Mouse (Mus musculus): Measurements from ENCODE around the gene Tub. TPM values are rescaled to one million over a fixed set of nuclear protein-coding genes. Genes with fewer than 3 reads are reported as not detected.

The Tub gene
- total RNA-seq, 2 experiments from 2014 or later: 106 to 143 TPM

DNA sequence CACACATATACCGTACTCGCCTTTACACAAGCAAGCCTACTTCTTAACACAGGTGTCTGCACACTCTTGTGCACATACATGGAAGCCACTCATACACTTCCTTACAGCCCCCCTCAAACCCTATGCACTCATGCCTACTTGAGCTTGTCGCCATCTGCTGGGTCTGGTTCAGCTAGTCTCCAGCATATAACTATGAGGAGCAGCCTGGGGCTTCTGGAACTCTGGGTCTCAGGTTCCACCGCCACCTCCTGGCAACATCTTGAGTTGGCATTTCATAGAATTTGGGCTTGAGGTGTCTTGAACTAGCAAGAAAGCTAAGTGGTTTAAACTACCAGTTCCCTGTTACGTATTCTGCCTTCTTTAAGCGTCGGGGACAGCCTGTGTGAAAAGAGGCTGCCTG lies 69.1 kb downstream of the Tub start:
- intact Hi-C loops (cut with DNase I): no loop called here
- DNase-seq (ENCODE audit: low spot score in 2 of 2): no peak

DNA sequence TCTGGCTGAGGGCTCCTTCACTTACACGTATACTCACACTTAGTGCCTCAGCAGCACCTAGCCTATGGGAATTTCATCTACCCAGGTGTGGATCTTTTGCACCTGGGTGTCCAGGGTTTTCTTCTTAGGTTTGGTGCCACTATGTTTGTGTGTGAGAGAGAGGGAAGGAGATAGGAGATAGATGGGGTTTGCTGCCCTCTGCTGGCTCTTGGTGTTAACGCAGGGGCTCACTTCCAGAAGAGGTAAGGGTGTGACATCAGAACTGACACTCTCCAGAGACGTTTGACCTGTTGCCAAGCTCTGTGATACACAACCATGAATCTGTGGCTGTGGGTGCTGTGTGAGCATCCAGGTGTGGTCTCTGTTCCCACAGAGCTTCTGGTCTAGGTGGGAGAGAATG lies 71.3 kb downstream of the Tub start:
- peak; percentile 66 to 69 for DNase-seq (ENCODE audit: low spot score in 2 of 2)
- intact Hi-C loops (cut with DNase I): loop anchor here (2.0 to 10.0 kb wide), 2 partner anchors 55 to 207 kb away; no protein-coding TSS in a partner anchor

DNA sequence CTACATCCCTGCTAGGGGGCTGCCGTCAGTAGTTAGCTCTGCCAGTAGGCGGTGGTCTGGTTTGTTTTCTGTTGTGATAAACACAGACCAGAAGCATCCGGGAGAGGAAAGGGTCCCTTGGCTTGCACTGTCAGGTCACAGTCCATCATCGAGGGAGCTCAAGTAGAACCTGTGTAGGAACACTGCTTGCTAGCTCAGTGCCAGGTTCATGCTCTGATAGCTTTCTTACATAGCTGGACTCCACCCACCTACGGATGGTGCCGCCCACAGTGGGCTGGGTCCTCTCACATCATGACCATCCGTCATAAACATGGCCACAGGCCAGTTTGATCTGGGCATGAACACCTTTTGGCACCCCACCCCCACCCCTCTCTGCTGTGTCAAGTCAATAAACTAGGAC lies 75.6 kb downstream of the Tub start:
- intact Hi-C loops (cut with DNase I): loop anchor here (10.0 kb wide), 1 partner anchor 211 kb away; no protein-coding TSS in a partner anchor
- DNase-seq (ENCODE audit: low spot score in 2 of 2): no peak

DNA sequence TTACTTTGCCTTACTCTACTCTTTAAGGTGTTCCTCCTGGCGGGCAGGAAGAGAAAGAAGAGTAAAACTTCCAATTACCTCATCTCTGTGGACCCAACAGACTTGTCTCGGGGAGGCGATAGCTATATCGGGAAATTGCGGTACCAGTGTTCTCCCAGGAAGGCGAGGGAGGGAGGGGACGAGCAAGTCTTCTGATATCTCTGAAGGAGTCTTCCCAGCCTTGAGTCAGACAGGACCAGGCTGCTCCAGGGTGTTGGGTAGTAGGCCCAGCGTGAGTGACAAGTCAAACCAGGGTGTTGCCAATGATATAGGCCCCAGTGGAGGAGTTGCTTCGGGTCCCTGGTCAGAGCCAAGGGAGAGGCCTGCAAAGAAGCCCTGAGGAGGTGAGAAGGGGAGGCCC lies 76.8 kb downstream of the Tub start:
- DNase-seq (ENCODE audit: low spot score in 2 of 2): no peak
- intact Hi-C loops (cut with DNase I): loop anchor here (10.0 kb wide), 1 partner anchor 212 kb away; no protein-coding TSS in a partner anchor

DNA sequence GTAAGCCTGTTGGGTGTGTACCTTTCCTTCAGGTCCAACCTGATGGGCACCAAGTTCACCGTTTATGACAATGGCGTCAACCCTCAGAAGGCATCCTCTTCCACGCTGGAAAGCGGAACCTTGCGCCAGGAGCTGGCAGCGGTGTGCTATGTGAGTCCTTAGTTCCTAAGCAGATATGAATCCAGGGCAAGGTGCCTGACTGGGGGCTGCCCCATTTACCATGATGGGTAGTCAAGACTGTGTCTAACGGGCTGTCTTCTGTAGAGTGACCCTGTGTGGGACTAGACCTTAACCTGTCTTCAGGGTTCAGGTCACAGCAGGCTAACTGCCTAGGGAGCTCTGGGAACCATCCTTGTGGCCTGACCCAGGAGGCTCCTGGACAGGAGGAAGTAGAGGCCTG lies 77.6 kb downstream of the Tub start:
- intact Hi-C loops (cut with DNase I): loop anchor here (2.0 to 10.0 kb wide), 2 partner anchors 83 to 213 kb away; no protein-coding TSS in a partner anchor
- no peak for DNase-seq (ENCODE audit: low spot score in 2 of 2)

DNA sequence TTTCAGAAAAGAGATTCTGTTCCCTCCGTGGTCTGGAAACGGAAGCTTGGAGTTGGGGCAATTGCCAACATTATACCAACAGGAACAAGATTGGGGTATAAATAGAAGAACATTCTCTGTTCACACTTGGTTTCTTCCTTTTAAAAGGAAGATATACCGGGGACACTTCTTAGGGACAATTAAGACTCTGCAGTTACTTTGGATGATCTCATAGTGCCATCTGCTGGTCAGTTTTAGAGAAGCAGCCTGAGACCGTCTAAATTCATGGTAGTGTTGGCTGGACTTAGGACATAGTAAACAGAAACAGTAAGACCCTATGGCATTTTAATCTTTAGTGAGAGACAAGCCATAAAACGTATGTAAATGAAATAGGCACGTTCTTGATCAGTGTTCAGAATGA lies 78.1 kb downstream of the Tub start:
- DNase-seq (ENCODE audit: low spot score in 2 of 2): peak in 1 of 2 experiments; percentile 67
- intact Hi-C loops (cut with DNase I): loop anchor here (2.0 to 10.0 kb wide), 2 partner anchors 83 to 213 kb away; no protein-coding TSS in a partner anchor

DNA sequence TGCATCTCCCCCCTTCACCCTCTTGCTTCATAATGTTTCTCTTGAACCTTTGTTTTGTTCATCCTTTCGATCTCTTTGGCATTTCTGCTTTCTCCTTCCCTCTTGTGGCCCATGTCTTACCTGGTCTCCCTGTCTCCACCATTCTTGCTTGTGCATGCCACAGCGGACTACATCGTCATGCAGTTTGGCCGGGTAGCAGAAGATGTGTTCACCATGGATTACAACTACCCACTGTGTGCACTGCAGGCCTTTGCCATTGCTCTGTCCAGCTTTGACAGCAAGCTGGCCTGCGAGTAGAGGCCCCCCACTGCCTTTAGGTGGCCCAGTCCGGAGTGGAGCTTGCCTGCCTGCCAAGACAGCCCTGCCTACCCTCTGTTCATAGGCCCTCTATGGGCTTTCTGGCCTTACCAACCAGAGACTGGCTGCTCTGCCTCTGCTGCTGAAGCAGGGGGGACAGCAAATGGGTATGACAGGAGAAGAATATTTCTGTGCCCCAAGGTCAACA lies 79.9 kb downstream of the Tub start:
- intact Hi-C loops (cut with DNase I): loop anchor here (2.0 to 10.0 kb wide), 2 partner anchors 85 to 215 kb away; no protein-coding TSS in a partner anchor
- DNase-seq (ENCODE audit: low spot score in 2 of 2): no peak

DNA sequence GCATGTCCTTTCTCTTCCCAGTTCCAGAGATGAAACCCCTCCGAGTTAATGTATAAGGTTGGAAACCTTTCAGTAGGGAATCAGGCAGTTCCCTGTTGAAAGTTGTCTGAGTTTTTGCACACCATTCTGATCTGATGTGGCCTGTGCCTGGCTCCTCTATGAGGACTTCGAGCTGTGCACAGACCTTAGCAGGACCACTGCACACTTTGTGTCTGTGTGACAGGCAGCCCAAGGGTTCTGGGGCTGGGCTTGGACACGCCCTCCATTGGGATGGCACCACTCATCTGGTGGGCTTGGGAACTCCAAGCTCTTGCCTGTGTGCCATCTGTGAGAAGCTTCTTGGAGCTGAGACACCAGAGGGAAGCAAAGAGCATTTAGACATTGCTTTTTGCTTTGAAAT lies 81.2 kb downstream of the Tub start:
- intact Hi-C loops (cut with DNase I): no loop called here
- no peak for DNase-seq (ENCODE audit: low spot score in 2 of 2)

DNA sequence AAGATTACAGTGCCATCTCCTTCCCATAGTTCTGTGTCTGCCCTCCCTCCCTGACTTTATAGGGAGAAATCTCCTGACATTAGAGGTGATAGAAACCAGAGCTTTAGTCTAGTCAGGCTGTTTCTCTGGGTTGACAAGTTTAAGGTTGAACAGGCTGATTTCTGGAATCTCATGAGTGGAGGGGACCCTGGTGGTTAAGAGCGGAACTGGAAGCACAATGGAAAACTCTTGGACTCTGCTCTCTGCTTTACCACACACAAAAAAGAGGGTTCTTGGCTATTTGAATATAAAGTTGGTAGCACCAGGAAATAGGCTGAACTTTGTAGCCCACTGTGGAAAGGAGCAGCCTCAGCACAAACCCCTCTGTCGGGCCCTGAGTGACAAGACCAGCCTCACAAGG lies 81.9 kb downstream of the Tub start:
- intact Hi-C loops (cut with DNase I): no loop called here
- no peak for DNase-seq (ENCODE audit: low spot score in 2 of 2)

DNA sequence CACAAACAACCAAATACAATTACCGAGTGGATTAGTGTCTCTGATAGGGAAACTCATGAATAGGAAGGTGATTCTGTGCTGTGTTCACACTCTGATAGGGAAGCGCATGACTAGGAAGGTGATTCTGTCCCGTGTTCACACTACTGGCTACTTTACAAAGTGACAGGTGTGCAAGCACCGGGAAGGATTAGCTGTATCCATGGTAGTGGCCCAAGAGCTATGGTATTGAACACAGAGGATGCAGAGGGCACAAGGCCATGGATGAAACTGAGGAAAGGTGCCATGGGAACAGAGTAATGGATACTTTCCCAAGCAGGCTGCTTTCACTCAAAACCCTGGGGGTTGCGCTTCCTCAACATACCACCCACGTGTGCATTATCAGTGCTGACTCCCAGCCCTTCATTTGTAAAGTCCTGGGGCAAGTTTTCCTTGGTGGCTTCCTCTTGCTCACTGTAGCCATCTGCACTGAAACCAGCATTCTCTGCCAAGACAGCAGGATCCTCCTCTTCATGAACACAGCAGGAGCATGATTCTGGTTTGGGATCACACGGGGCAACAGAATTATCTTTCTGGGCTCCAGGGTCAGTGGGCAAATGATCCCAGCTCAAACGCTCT lies 88.1 kb downstream of the Tub start:
- intact Hi-C loops (cut with DNase I): no loop called here

DNA sequence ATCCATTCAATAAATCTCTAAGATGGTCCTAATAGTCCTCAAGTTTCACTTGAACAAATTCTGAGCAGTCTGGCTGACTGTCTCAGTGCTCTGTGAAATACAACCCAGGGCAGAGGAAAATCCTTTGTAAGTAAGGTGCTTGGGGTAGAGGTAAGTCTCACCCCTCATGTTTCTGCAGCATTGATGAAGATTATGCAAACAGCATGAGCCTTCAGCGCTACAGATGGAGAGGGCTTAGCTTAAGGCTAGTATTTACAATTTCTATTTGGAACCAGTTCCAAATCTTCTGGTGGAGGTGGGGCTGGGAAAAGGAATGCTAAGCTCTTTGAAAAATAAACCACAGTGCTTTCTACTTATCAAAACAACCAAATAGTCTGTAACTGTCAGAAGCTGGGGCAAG lies 88.8 kb downstream of the Tub start:
- peak in 1 of 2 experiments; percentile 3 for DNase-seq (ENCODE audit: low spot score in 2 of 2)
- intact Hi-C loops (cut with DNase I): no loop called here

More for the DNA sequence above, 88.1 kb downstream of the Tub start:
- peak in 1 of 2 experiments; percentile 3 for DNase-seq (ENCODE audit: low spot score in 2 of 2)

DNA sequence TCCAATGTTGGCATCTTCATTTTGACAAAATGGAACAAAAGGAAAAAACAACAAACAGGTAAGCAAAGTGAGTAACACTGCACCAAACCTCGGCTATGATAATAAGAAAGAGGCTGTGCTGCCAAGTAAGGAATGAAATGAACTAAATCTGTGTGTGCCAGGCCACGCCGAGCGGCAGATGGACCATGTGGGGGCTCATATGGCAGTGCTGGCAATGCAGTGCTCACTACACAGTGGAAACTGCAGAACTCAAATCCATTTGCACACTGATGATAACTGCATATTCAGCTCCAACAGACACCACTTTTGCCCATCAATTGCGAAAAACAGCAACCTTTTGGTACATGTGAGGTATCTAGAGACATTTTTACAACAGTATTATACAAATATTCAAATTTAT lies 89.3 kb downstream of the Tub start:
- intact Hi-C loops (cut with DNase I): no loop called here
- peak in 1 of 2 experiments; percentile 62 for DNase-seq (ENCODE audit: low spot score in 2 of 2)

DNA sequence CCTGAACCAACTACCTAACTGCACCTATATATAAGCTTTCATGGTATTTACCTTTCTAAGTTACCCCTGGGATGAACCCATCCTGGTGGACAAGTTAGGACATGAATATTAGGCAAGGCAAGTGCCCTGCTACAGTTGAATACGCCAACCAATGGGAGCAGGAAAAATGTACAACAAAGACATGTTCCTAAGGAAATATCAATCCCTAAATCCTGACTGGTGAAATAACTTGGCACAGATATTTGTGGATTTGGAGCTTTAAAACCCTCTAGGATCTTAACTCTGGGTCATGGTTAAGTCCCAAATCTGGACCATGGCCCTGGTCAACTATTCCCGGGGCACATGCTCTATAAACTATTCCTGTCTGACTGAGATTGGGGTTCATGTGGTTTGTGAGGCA lies 95.7 kb downstream of the Tub start:
- intact Hi-C loops (cut with DNase I): no loop called here
- DNase-seq (ENCODE audit: low spot score in 2 of 2): no peak

DNA sequence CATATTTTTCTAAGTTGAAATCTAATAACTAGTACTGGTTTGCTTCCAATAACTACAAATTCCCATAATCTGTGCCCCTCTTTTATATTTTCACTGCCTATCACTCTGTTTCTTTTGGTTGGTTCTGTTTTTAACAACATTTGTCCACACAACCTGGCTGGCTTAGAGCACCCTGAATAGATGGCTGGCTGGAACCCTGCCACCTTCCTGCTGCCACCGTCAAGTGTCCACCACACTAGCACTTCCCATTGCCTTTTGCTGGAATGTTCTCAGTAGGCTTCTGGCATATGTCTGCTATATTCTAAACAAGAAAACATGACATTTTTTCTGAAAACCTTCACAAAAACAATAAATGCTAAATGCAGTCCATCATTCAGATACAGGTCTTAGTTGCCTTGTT lies 100.7 kb downstream of the Tub start:
- intact Hi-C loops (cut with DNase I): no loop called here
- DNase-seq (ENCODE audit: low spot score in 2 of 2): no peak

DNA sequence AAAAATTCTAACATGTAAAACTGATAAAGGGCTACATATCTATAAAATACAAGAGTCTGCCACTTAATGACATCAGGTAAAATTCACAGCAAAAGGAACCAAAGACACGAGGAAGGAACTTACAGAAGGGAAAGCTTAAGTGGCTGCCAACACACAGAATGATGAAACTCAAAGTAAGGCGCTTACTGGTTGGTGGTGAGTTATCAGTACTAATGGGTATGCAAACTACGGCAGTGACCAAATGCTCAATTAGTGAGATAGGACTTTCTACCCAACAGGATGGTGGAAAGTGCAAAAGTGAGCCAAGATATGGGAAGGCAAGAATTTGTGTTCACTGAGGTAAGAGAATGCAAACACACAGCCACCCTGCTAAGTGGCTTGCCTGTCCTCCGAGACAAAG lies 109.4 kb downstream of the Tub start:
- intact Hi-C loops (cut with DNase I): no loop called here
- DNase-seq (ENCODE audit: low spot score in 2 of 2): no peak

DNA sequence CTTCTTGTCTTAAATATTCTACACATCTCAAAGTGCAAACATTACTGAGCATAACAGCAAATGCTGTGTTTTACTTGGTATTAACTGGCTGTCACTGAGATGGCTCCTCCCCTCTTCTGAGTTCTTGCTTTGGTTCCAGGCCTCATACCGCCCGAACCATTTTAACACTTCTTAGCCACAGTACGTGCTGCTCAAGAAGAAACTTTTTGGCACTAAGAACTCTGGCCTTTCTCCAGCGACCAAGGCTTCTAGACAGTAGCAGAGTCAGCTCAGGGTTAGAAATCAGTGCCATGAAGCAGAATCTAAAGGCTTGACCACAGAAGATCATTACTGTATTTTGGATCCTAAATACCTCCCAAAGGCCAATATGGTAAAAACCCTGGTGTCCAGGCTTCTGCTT lies 119.5 kb downstream of the Tub start:
- intact Hi-C loops (cut with DNase I): no loop called here
- no peak for DNase-seq (ENCODE audit: low spot score in 2 of 2)

DNA sequence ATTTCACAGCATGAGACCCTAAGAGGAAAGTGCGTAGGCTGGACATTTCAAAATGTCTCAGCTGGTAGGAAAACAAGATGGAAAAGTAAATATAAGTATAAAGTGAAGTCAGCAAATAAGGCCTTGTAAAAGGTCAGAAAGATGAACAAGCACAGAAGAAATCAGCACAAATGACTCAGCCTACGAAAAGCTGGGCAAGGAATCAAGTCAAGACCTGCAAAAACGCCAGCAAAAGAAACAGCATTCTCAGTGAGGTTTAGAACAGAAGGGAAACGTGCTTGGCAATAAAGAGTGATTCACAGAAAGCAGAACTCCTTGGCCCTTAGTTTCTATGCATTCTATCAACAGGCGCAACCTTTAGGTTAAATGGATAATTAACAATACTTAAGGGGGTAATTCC lies 122.2 kb downstream of the Tub start:
- no peak for DNase-seq (ENCODE audit: low spot score in 2 of 2)
- intact Hi-C loops (cut with DNase I): no loop called here

DNA sequence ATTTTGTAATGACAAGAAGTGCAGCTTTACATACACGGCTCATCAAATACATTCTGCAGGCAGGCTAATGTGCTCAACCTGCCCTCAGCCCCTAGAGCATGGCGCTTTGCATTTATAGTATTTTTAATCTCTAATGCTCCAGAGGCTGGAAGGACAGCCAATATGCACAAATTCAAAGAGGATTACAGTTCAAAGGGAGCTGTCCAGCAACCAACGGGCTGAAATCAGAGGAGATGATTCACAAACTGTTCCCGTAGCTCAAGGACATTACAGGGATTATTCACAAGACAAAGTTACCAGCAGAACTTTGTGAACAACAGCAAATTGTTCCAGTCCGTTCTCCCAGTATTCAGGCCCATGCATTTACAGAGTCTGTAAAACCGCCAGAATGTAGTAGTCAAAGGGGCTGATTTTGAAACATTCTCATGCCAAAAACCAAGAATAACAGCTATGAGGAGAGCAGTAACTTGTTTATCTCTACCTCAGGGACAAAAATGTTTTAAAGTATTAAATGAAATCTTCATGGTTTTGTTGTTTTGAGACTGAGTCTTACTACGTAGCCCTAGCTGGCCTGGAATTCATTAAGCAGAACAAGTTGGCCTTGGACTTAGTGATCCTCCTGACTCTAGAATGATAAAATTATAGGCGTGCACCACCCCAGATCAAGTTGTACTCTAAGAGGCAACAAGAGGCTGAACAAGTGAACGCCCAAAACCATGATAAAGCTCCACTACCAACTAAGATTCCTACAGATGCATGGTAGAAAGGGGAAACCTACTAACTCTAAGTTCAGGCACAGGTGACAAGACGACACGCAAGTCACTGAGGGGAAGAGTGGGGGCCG lies 132.4 kb downstream of the Tub start:
- DNase-seq (ENCODE audit: low spot score in 2 of 2): no peak
- intact Hi-C loops (cut with DNase I): no loop called here

DNA sequence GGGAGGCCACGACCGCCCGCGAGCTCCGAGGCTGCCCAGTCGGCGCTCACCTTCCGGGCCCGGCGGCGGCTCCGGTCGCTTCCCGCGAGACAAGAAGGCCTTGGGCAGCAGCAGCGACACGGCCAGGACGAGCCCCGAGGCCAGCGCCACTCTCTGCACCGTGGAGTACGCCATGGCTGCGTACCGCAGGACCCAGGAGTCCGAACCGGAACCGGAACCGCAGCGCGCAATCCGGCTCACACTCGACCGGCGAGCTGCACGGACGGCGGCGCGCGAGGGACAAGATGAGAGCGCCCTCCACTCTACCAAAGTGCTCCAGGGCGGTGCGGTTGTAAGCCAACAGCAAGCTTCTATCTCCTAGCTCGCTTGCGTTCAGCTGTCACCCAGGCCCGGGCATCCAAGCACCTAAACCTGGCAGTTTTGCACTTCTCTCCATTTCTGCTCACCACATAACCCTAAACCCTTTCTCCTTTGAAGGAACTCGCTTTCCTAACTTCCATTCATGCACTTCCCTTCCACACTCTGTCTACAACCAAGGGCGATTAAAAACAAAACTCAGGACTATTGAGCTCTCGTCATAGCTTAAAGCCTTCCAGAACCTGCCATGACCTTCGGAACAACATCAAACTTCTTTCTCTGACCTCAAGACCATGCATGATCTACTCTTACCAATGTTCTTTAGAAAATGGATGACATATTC lies 133.1 kb downstream of the Tub start, which contains the start of gene Ric3:
Gene Ric3, minus strand, starts transcription at position 219 of the 700 bp plus-strand sequence.
- DNase-seq (ENCODE audit: low spot score in 2 of 2): peak; percentile 92 to 93
- intact Hi-C loops (cut with DNase I): no loop called here

DNA sequence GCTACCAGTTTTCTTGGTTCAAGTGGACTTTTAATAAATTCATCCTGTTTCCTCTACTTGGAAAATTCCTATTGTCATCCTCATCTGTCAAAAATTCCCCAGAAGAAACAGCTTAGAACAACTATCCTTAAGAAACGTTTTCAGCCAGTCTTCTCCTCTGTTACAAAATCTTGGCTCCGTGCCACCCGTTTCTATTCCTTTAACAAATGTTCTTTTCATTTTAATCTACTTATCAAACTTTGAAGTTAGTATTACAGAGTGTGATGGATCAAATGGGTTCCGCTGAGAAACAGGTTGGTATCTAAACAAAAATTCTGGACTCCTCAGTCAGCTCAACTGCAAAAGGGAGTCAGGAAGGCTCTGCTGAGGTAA lies 133.7 kb downstream of the Tub start:
- intact Hi-C loops (cut with DNase I): no loop called here
- DNase-seq (ENCODE audit: low spot score in 2 of 2): no peak
